Mouse (Mus musculus) spleen, postnatal 14 days (tissue): Measurements from ENCODE around the gene Olfr53.
"Not testable (repeated sequence)": the region's sequence is repeated elsewhere in the genome, so short reads cannot be mapped to it uniquely, and the experiment has no call there.

ENCODE experiments used
- DNase-seq, 2 experiments: peaks; one replicate each; pipeline ENCODE4 v3.0.0; 2021 to 2022; ENCODE audit warnings: low spot score in 2 of 2

Olfr53 gene

GRCm38 (mm10) chr7:140646152-140646551, at the start of gene Olfr53:
Olfr53 (plus strand) TSS chr7:140646452.
- no peak for DNase-seq

DNA sequence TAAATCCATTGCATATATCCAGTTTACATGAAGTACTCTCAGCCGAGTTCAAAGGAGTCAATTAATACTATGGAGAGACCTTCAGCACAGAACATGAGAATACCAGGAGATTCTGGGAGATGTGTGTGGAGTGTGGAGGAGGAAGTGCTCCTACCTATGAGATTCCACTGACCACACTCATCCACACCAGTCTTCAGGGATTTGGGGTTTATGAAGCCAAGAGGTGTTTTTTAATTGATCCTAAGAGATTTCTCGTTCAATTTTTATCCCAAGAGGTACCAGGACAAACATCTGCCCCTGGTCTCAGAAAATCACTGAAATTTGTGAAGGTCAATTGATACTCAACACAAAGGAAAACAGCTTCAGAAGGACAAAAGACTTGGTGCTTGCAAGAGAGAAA, 45.3 kb upstream of the Olfr53 start, which contains the start of gene Olfr46:
Gene Olfr46, plus strand, starts transcription at position 301 of the 400 bp plus-strand sequence.
- not testable (repeated sequence) for DNase-seq

DNA sequence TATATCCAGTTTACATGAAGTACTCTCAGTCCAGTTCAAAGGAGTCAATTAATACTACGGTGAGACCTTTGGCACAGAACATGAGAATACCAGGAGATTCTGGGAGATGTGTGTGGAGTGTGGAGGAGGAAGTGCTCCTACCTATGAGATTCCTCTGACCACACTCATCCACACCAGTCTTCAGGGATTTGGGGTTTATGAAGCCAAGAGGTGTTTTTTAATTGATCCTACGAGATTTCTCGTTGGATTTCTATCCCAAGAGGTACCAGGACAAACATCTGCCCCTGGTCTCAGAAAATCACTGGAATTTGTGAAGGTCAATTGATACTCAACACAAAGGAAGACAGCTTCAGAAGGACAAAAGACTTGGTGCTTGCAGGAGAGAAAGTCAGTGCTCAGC, 17.6 kb upstream of the Olfr53 start, which contains the start of gene Olfr61:
Gene Olfr61, plus strand, starts transcription at position 301 of the 400 bp plus-strand sequence.
- DNase-seq = not testable (repeated sequence)

- no peak for DNase-seq
Measured at GRCm38 (mm10) chr7:140630559-140630958, 15.7 kb upstream of the Olfr53 start.

- no peak for DNase-seq
Measured at GRCm38 (mm10) chr7:140659630-140660029, 13.4 kb downstream of the Olfr53 start, which contains the start of gene Olfr539. Olfr539 (plus strand) TSS chr7:140659930.

GRCm38 (mm10) chr7:140670693-140671092, 24.4 kb downstream of the Olfr53 start:
- DNase-seq = not testable (repeated sequence)

DNA sequence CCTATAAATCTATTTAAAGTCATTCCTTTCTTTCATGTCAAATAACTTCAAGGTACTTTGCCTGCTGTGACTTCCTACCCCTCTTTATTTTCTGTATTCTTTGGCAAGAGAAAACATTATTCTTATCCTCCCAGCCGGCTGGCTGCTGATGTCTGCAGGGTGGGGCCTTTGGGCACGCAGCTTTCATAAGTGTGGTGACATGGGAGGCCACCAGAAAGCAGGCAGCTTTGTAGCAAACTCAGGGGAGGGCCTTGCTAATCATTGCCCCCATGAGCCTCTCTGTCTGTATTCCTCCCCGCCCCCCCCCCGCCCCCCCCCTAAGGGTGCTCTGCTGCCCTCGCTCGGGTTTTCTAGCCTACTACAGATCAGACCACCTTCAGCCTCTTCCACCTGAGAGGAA, 29.6 kb downstream of the Olfr53 start:
- DNase-seq = no peak

DNA sequence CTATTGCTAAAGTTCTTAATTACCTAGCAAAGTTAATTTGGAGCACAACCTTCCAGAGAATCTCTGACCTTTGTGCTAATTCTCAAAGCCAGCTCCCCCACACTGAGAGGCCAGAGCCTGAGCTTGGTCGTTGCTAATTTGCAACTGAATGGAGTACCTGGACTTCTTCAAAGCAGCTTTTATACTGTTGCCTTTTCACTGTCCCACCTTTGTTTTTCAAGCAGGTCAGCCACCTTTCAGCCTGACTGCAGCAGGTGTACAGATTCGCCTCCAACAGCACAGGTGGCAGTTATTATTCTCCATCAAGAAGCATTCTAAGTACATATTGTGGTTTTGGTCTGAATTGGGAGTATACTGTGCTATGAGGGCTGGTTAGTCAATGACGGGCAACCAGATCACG, 33.3 kb downstream of the Olfr53 start:
- DNase-seq = not testable (repeated sequence)

DNA sequence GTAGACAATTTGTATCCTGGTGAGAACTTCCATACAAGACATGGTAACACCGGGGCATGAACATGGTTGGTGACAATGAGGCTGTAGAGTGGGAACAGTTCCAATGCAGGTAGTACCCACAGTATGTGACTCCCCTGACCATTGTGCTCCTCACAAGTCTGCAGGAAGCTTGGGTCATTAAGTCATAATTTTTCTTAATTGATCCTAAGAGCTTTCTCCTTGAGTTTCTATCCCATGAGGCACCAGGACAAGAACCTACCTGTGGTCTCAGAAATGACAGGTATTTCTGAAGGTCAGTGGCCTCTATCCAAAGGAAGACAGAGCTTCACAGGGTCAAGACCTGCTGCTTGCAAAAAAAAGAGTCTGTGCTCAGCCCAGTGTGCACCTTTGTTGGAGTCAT, 35.4 kb downstream of the Olfr53 start, which contains the start of gene Olfr45:
Gene Olfr45, plus strand, starts transcription at position 301 of the 400 bp plus-strand sequence.
- DNase-seq = no peak

DNA sequence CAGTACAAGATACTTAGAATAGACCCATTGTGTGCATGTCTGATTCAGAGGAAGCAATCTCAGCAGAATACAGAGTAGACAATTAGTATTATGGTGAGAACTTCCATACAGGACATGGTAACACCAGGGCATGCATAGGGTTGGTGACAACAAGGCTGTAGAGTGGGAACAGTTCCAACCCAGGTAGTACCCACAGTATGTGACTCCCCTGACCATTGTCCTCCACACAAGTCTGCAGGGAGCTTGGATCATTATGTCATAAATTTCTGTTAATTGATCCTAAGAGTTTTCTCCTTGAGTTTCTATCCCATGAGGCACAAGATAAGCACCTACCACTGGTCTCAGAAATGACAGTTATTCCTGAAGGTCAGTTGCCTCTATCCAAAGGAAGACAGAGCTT, 50.7 kb downstream of the Olfr53 start, which contains the start of gene Olfr541:
Gene Olfr541, plus strand, starts transcription at position 301 of the 400 bp plus-strand sequence.
- no peak for DNase-seq
